Mouse (Mus musculus): ENCODE measurements around the gene Chchd2. TPM values are rescaled to one million over a fixed set of nuclear protein-coding genes. Genes with fewer than 3 reads are reported as not detected.

Gene Chchd2
- polyA plus RNA-seq (2012; rRNA removed): 2,208 and 2,785 TPM in 2 replicates

GRCm38 (mm10) chr5:129886911-129887636, at the start of gene Chchd2:
Gene Chchd2 (minus strand): TSS chr5:129887470.
- under 1% methylated on average over 46 of the region's 46 CpGs for WGBS

GRCm38 (mm10) chr5:129936941-129937340, 49.7 kb upstream of the Chchd2 start:
- Histone ChIP-seq H3K27me3 (ENCODE audit: control insufficient read depth, insufficient read depth, low read length) (no peaks in the 10 kb centered on the region), H3K4me3 (ENCODE audit: low read depth, low read length) (no peak overlapping the region), H3K4me1 (ENCODE audit: control insufficient read depth, insufficient read depth, insufficient read length, low read length) (no peaks in the 10 kb centered on the region), H3K27ac (ENCODE audit: insufficient read depth, low read depth, low read length) (no peak overlapping the region), H3K36me3 (ENCODE audit: control insufficient read depth, insufficient read depth, low read length) (no peaks in the 10 kb centered on the region)
- TF ChIP-seq POLR2A (IDR thresholded peaks at IDR 0.05; ENCODE audit: low read depth, low read length) (no peak), CTCF (IDR thresholded peaks at IDR 0.05; ENCODE audit: extremely low read depth, insufficient read length, insufficient replicate concordance, low read depth, low read length) (no peak)
- 64% methylated on average over 4 of the region's 4 CpGs for WGBS

More at GRCm38 (mm10) chr5:129886911-129887636, at the start of gene Chchd2:
- TF ChIP-seq CTCF (IDR thresholded peaks at IDR 0.05; ENCODE audit: extremely low read depth, insufficient read length, insufficient replicate concordance, low read depth, low read length): no peak
- TF ChIP-seq POLR2A (IDR thresholded peaks at IDR 0.05; ENCODE audit: low read depth, low read length): peak; percentile 86
- Histone ChIP-seq H3K27ac (ENCODE audit: insufficient read depth, low read depth, low read length) (peak within 1 kb of the TSS; percentile 87), H3K4me3 (ENCODE audit: low read depth, low read length) (peak within 1 kb of the TSS; percentile 68), H3K36me3 (ENCODE audit: control insufficient read depth, insufficient read depth, low read length) (peaks cover 11% of the 10 kb centered on the region), H3K27me3 (ENCODE audit: control insufficient read depth, insufficient read depth, low read length) (no peaks in the 10 kb centered on the region), H3K4me1 (ENCODE audit: control insufficient read depth, insufficient read depth, insufficient read length, low read length) (no peaks in the 10 kb centered on the region; the same call in 1 of the 2 replicates)

- H3K27ac ChIP-seq (ENCODE audit: insufficient read depth, low read depth, low read length): no peak overlapping the region
- H3K4me1 ChIP-seq (ENCODE audit: control insufficient read depth, insufficient read depth, insufficient read length, low read length): no peaks in the 10 kb centered on the region
- 39% methylated on average over 9 of the region's 9 CpGs for WGBS
- no peaks in the 10 kb centered on the region for H3K36me3 ChIP-seq (ENCODE audit: control insufficient read depth, insufficient read depth, low read length)
- no peak for TF ChIP-seq POLR2A (IDR thresholded peaks at IDR 0.05; ENCODE audit: low read depth, low read length)
- no peak for TF ChIP-seq CTCF (IDR thresholded peaks at IDR 0.05; ENCODE audit: extremely low read depth, insufficient read length, insufficient replicate concordance, low read depth, low read length)
- H3K27me3 ChIP-seq (ENCODE audit: control insufficient read depth, insufficient read depth, low read length): no peaks in the 10 kb centered on the region
- no peak overlapping the region for H3K4me3 ChIP-seq (ENCODE audit: low read depth, low read length)
Observed at GRCm38 (mm10) chr5:129929924-129930855, 42.9 kb upstream of the Chchd2 start.

- no peak overlapping the region for H3K4me3 ChIP-seq (ENCODE audit: low read depth, low read length)
- H3K4me1 ChIP-seq (ENCODE audit: control insufficient read depth, insufficient read depth, insufficient read length, low read length): no peaks in the 10 kb centered on the region
- no peak overlapping the region for H3K27ac ChIP-seq (ENCODE audit: insufficient read depth, low read depth, low read length)
- WGBS: 41% methylated on average over 5 of the region's 5 CpGs
- TF ChIP-seq CTCF (IDR thresholded peaks at IDR 0.05; ENCODE audit: extremely low read depth, insufficient read length, insufficient replicate concordance, low read depth, low read length) (no peak), POLR2A (IDR thresholded peaks at IDR 0.05; ENCODE audit: low read depth, low read length) (no peak)
- H3K27me3 ChIP-seq (ENCODE audit: control insufficient read depth, insufficient read depth, low read length): no peaks in the 10 kb centered on the region
- H3K36me3 ChIP-seq (ENCODE audit: control insufficient read depth, insufficient read depth, low read length): no peaks in the 10 kb centered on the region
Observed at GRCm38 (mm10) chr5:129925933-129926332, 38.7 kb upstream of the Chchd2 start.

GRCm38 (mm10) chr5:129924820-129925452, 37.7 kb upstream of the Chchd2 start:
- H3K4me3 ChIP-seq (ENCODE audit: low read depth, low read length): no peak overlapping the region
- H3K36me3 ChIP-seq (ENCODE audit: control insufficient read depth, insufficient read depth, low read length): no peaks in the 10 kb centered on the region
- no peaks in the 10 kb centered on the region for H3K27me3 ChIP-seq (ENCODE audit: control insufficient read depth, insufficient read depth, low read length)
- WGBS: 65% methylated on average over 8 of the region's 8 CpGs
- no peak overlapping the region for H3K27ac ChIP-seq (ENCODE audit: insufficient read depth, low read depth, low read length)
- H3K4me1 ChIP-seq (ENCODE audit: control insufficient read depth, insufficient read depth, insufficient read length, low read length): no peaks in the 10 kb centered on the region
- no peak for TF ChIP-seq CTCF (IDR thresholded peaks at IDR 0.05; ENCODE audit: extremely low read depth, insufficient read length, insufficient replicate concordance, low read depth, low read length)
- no peak for TF ChIP-seq POLR2A (IDR thresholded peaks at IDR 0.05; ENCODE audit: low read depth, low read length)

GRCm38 (mm10) chr5:129921972-129922371, 34.7 kb upstream of the Chchd2 start:
- no peaks in the 10 kb centered on the region for H3K36me3 ChIP-seq (ENCODE audit: control insufficient read depth, insufficient read depth, low read length)
- no peaks in the 10 kb centered on the region for H3K4me1 ChIP-seq (ENCODE audit: control insufficient read depth, insufficient read depth, insufficient read length, low read length)
- H3K27me3 ChIP-seq (ENCODE audit: control insufficient read depth, insufficient read depth, low read length): no peaks in the 10 kb centered on the region
- H3K4me3 ChIP-seq (ENCODE audit: low read depth, low read length): no peak overlapping the region
- no peak for TF ChIP-seq POLR2A (IDR thresholded peaks at IDR 0.05; ENCODE audit: low read depth, low read length)
- no peak for TF ChIP-seq CTCF (IDR thresholded peaks at IDR 0.05; ENCODE audit: extremely low read depth, insufficient read length, insufficient replicate concordance, low read depth, low read length)
- WGBS: 93% methylated on average over 4 of the region's 4 CpGs
- H3K27ac ChIP-seq (ENCODE audit: insufficient read depth, low read depth, low read length): no peak overlapping the region

Data from small intestine, adult 2 months (tissue).